Mouse (Mus musculus) neural tube, embryonic 14.5 days (tissue): ENCODE data around the gene Zic2. TPM values are rescaled to one million over a fixed set of nuclear protein-coding genes. Genes with fewer than 3 reads are reported as not detected.

Experiments used
- ATAC-seq: fragments of 200-750 bp; cut with Nextera tagmentation; 2 replicates; pipeline ENCODE4 v1.8.0; 2017; ENCODE audit warnings: low read depth, mild to moderate bottlenecking, moderate TSS enrichment, moderate library complexity
- H3K27ac ChIP-seq: fragments of 300-500 bp; sonication (generic); 2 replicates; pipeline ENCODE4 v1.5.1; 2014; ENCODE audit warnings: low read depth, mild to moderate bottlenecking, control low read depth, low read length, moderate library complexity, mixed read lengths
- H3K27me3 ChIP-seq: fragments of 300-500 bp; sonication (generic); 2 replicates; pipeline ENCODE4 v1.6.1; 2014; ENCODE audit warnings: low read length; ENCODE audit not compliant: control insufficient read depth, insufficient read depth
- H3K36me3 ChIP-seq: fragments of 300-500 bp; sonication (generic); 2 replicates; pipeline ENCODE4 v1.6.1; 2014; ENCODE audit warnings: low read length, mixed read lengths; ENCODE audit not compliant: control insufficient read depth, insufficient read depth
- H3K4me1 ChIP-seq: fragments of 300-500 bp; sonication (generic); 2 replicates; pipeline ENCODE4 v1.6.1; 2014; ENCODE audit warnings: low read length; ENCODE audit not compliant: control insufficient read depth, insufficient read depth
- H3K4me2 ChIP-seq: fragments of 300-500 bp; sonication (generic); 2 replicates; pipeline ENCODE4 v1.6.1; 2014; ENCODE audit warnings: mild to moderate bottlenecking, low read depth, low read length, control low read depth
- H3K4me3 ChIP-seq: fragments of 300-500 bp; sonication (generic); 2 replicates; pipeline ENCODE4 v1.5.1; 2014; ENCODE audit warnings: low read depth, low read length, control low read depth, mixed read lengths
- H3K9ac ChIP-seq: fragments of 300-500 bp; sonication (generic); replicated peaks from 2 replicates; pipeline ENCODE4 v1.6.1; 2014; ENCODE audit warnings: low read depth, mild to moderate bottlenecking, control low read depth, low read length, mixed read lengths
- H3K9me3 ChIP-seq: fragments of 300-500 bp; sonication (generic); 2 replicates; pipeline ENCODE4 v1.6.1; 2016; ENCODE audit warnings: low read length; ENCODE audit not compliant: control insufficient read depth
- WGBS: fragments of 180-500 bp; shearing (Covaris S2); extraction: QIAGEN DNeasy Blood & Tissue Kit; methylation state at CpG from one replicate; pipeline ENCODE4 v1.1.7; 2014; 5-methylcytosine and 5-hydroxymethylcytosine counted together
- polyA plus RNA-seq: library from polyadenylated mRNA; unstranded; fragments of >200 nt; fragmentation: Nextera tagmentation; extraction: Ambion mirVana; gene quantifications from 2 replicates; pipeline ENCODE4 v1.2.1, GENCODE M21; 2014

Gene Zic2
- polyA plus RNA-seq, 1 experiment from 2014 or later: 6.5 TPM

DNA sequence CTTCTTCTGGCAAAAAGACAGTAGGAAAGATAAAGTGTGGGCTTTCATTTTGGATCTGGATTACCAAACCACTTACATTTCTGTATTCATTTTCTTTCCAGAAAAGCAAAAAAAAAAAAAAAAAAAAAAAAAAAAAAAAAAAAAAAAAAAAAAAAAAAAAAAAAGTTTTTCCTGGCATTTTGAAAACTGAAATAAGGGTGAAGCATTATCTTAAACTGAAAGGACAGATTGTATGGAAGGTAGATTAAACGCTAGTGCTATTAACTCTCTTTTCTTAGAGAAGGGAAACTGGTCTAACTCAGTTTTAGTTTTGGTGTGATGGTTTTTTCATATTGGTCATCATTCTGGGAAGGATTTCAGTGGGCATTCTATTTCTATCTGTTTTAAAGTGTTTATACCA is 16.8 kb downstream of the Zic2 start:
- peaks cover 19% of the 10 kb centered on the region for H3K27me3 ChIP-seq
- H3K9me3 ChIP-seq: no peaks in the 10 kb centered on the region
- no peak for ATAC-seq
- no peaks in the 10 kb centered on the region for H3K4me1 ChIP-seq
- H3K27ac ChIP-seq: no peak overlapping the region
- H3K9ac ChIP-seq: no peak overlapping the region
- WGBS: 70% methylated on average over 1 of the region's 1 CpGs
- H3K4me2 ChIP-seq: no peak overlapping the region
- H3K36me3 ChIP-seq: no peaks in the 10 kb centered on the region
- no peak overlapping the region for H3K4me3 ChIP-seq

DNA sequence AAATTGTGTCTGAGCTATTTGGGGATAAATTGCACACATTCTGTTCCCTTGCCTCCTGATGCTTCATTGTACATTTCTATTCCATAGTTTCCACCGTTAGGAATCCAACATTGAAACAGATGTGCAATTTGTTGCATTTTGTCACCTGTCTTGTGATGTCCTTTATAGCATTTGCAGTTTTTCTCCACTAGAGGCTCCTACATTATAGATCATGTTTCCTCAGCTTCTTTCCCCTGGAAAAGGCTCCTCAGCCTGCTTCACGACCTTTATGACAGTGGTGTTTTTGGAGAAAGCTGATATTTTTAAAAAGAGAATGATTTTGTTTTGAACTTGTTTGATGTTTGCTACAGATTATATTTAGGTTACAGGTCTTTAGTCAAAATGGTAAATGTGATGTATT is 33.8 kb downstream of the Zic2 start:
- Histone ChIP-seq H3K9me3 (no peaks in the 10 kb centered on the region), H3K36me3 (no peaks in the 10 kb centered on the region), H3K4me1 (no peaks in the 10 kb centered on the region), H3K27me3 (no peaks in the 10 kb centered on the region), H3K9ac (no peak overlapping the region), H3K4me3 (no peak overlapping the region), H3K4me2 (no peak overlapping the region), H3K27ac (no peak overlapping the region)
- 27% methylated on average over 2 of the region's 2 CpGs for WGBS
- ATAC-seq: no peak

- H3K36me3 ChIP-seq: no peaks in the 10 kb centered on the region
- H3K27me3 ChIP-seq: no peaks in the 10 kb centered on the region
- no peak overlapping the region for H3K27ac ChIP-seq
- no peak overlapping the region for H3K4me3 ChIP-seq
- no peak overlapping the region for H3K4me2 ChIP-seq
- ATAC-seq: no peak
- WGBS: 71% methylated on average over 3 of the region's 3 CpGs
- no peaks in the 10 kb centered on the region for H3K9me3 ChIP-seq
- no peak overlapping the region for H3K9ac ChIP-seq
- no peaks in the 10 kb centered on the region for H3K4me1 ChIP-seq
Observed at GRCm38 (mm10) chr14:122511519-122511918, 36.3 kb downstream of the Zic2 start.

- Histone ChIP-seq H3K9ac (no peak overlapping the region), H3K36me3 (no peaks in the 10 kb centered on the region), H3K9me3 (no peaks in the 10 kb centered on the region), H3K27ac (no peak overlapping the region), H3K4me1 (no peaks in the 10 kb centered on the region), H3K27me3 (no peaks in the 10 kb centered on the region), H3K4me3 (no peak overlapping the region), H3K4me2 (no peak overlapping the region)
- no peak for ATAC-seq
- WGBS: 91% methylated on average over 1 of the region's 1 CpGs
Observed at GRCm38 (mm10) chr14:122513511-122514036, 38.3 kb downstream of the Zic2 start.

GRCm38 (mm10) chr14:122528475-122528874 is 53.2 kb downstream of the Zic2 start:
- Histone ChIP-seq H3K27me3 (no peaks in the 10 kb centered on the region), H3K4me3 (no peak overlapping the region), H3K9ac (no peak overlapping the region), H3K36me3 (no peaks in the 10 kb centered on the region), H3K27ac (no peak overlapping the region), H3K4me1 (no peaks in the 10 kb centered on the region), H3K4me2 (no peak overlapping the region), H3K9me3 (peaks cover 3% of the 10 kb centered on the region; the same call in 1 of the 2 replicates)
- ATAC-seq: no peak
- 89% methylated on average over 4 of the region's 4 CpGs for WGBS

Other genes with a start within 250 kb of the Zic2 start
- gene Gm5089, start 24.3 kb upstream of the Zic2 start, polyA plus RNA-seq: 0.27 and 0.81 TPM in 2 replicates
- gene Zic5, start 9.8 kb upstream of the Zic2 start, polyA plus RNA-seq: 7.8 and 7.9 TPM in 2 replicates
- 0.35 and 0.45 TPM in 2 replicates for gene Gm10837, start 15.2 kb downstream of the Zic2 start, polyA plus RNA-seq
- 27.7 and 29.4 TPM in 2 replicates for gene Pcca, start 58.9 kb downstream of the Zic2 start, polyA plus RNA-seq